Mouse (Mus musculus) liver, embryonic 14.5 days (tissue): ENCODE data around the gene Myh2. TPM values are rescaled to one million over a fixed set of nuclear protein-coding genes. Genes with fewer than 3 reads are reported as not detected.
A peak's percentile ranks its signal among the peaks of the same experiment; 100 is the strongest.

Experiments
- ATAC-seq: fragments of 200-750 bp; cut with Nextera tagmentation; 2 replicates; pipeline ENCODE4 v1.8.0; 2017; ENCODE audit warnings: moderate number of reproducible peaks, mild to moderate bottlenecking, moderate library complexity; ENCODE audit not compliant: insufficient read depth
- DNase-seq, 3 experiments: peaks; one replicate each; pipeline ENCODE4 v3.0.0-alpha.2; 2012 to 2013; ENCODE audit warnings: low read depth in 3 of 3, low spot score in 3 of 3
- H3K27ac ChIP-seq: fragments of 300-500 bp; sonication (generic); 2 replicates; pipeline ENCODE4 v1.5.1; 2014; ENCODE audit warnings: moderate library complexity, mild to moderate bottlenecking, control low read depth, inconsistent platforms
- H3K27me3 ChIP-seq: fragments of 300-500 bp; sonication (generic); 2 replicates; pipeline ENCODE4 v1.6.1; 2014; ENCODE audit warnings: mild to moderate bottlenecking, low read length, moderate library complexity; ENCODE audit not compliant: control insufficient read depth, insufficient read depth
- H3K36me3 ChIP-seq: fragments of 300-500 bp; sonication (generic); replicated peaks from 2 replicates; pipeline ENCODE4 v1.6.1; 2014; ENCODE audit warnings: low read depth; ENCODE audit not compliant: control insufficient read depth, insufficient read depth
- H3K4me1 ChIP-seq, 2 experiments: fragments of 200-500 bp in 1 of 2; fragments of 300-500 bp in 1 of 2; sonication (generic) in 1 of 2; replicated peaks; 2 replicates each; pipeline ENCODE4 v1.6.1; 2012 to 2014; ENCODE audit warnings: antibody characterized with exemption in 1 of 2, inconsistent platforms in 1 of 2, low read length in 1 of 2; ENCODE audit not compliant: control insufficient read depth in 2 of 2, insufficient read depth in 2 of 2
- H3K4me2 ChIP-seq: fragments of 300-500 bp; sonication (generic); 2 replicates; pipeline ENCODE4 v1.6.1; 2014; ENCODE audit warnings: low read depth, mild to moderate bottlenecking, control low read depth, moderate library complexity
- H3K4me3 ChIP-seq, 2 experiments: fragments of 200-500 bp in 1 of 2; fragments of 300-500 bp in 1 of 2; sonication (generic) in 1 of 2; 2 replicates each; pipeline ENCODE4 v1.5.1; 2012 to 2014; ENCODE audit warnings: low read depth in 2 of 2, low read length in 2 of 2, mild to moderate bottlenecking in 2 of 2, control low read depth in 1 of 2, inconsistent platforms in 1 of 2, moderate library complexity in 1 of 2; ENCODE audit not compliant: insufficient read depth in 1 of 2
- H3K9ac ChIP-seq: fragments of 300-500 bp; sonication (generic); replicated peaks from 2 replicates; pipeline ENCODE4 v1.6.1; 2014; ENCODE audit warnings: mild to moderate bottlenecking, control low read depth, moderate library complexity
- H3K9me3 ChIP-seq: fragments of 300-500 bp; sonication (generic); 2 replicates; pipeline ENCODE4 v1.6.1; 2016; ENCODE audit warnings: low read length, mixed read lengths; ENCODE audit not compliant: control insufficient read depth
- CTCF ChIP-seq: IDR thresholded peaks from 2 replicates; pipeline ENCODE4 v1.5.1; 2016; ENCODE audit warnings: antibody characterized with exemption, low read depth, control low read depth
- EP300 ChIP-seq: IDR thresholded peaks from 2 replicates; pipeline ENCODE4 v1.6.1; 2016; ENCODE audit warnings: antibody characterized with exemption, low read depth
- WGBS: fragments of 180-500 bp; shearing (Covaris S2); extraction: QIAGEN DNeasy Blood & Tissue Kit; methylation state at CpG from one replicate; pipeline ENCODE4 v1.1.7; 2014; ENCODE audit not compliant: insufficient replicate concordance; 5-methylcytosine and 5-hydroxymethylcytosine counted together
- polyA plus RNA-seq, 2 experiments: library from polyadenylated mRNA; depleted of rRNA in 1 of 2; stranded (reverse) in 1 of 2; unstranded in 1 of 2; fragments of >200 nt; fragmentation: Nextera tagmentation in 1 of 2; extraction: Ambion mirVana in 1 of 2; gene quantifications; 2 replicates each; pipeline versions ENCODE4 v1.2.1 to v1.2.3; 2012 to 2014

Myh2 gene
- polyA plus RNA-seq, 2 experiments, result not detected

DNA sequence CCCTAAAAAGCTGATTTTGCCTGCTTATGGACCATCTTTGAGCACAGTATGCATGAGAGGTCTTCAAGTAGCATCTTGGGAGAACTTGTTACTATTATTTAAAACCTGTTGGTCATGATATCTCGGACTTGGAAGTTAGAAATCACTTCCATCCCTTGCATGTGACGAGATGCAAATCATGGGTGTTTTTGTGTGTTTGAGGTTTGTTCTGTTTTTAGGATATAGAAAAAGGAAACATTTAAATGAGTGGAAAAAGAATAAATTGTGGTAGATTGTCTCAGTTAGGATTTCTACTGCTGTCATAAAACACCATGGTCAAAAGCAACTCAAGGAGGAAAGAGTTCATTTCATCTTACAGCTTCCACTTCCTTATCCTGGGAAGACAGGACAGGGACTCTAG lies 35.3 kb upstream of the Myh2 start:
- Histone ChIP-seq H3K27me3 (no peaks in the 10 kb centered on the region), H3K36me3 (no peaks in the 10 kb centered on the region)

GRCm38 (mm10) chr11:67139556-67139955 lies 31.3 kb upstream of the Myh2 start:
- H3K4me3 ChIP-seq, result no peak overlapping the region
- H3K4me2 ChIP-seq, result no peak overlapping the region
- H3K4me1 ChIP-seq, result no peaks in the 10 kb centered on the region
- H3K9me3 ChIP-seq, result no peaks in the 10 kb centered on the region
- TF ChIP-seq CTCF (no peak), EP300 (no peak)
- no peaks in the 10 kb centered on the region for H3K36me3 ChIP-seq
- 67% methylated on average over 8 of the region's 8 CpGs for WGBS
- ATAC-seq (no peak), DNase-seq (no peak)
- no peak overlapping the region for H3K27ac ChIP-seq
- H3K9ac ChIP-seq, result no peak overlapping the region
- no peaks in the 10 kb centered on the region for H3K27me3 ChIP-seq

More for the DNA sequence above, 35.3 kb upstream of the Myh2 start:
- H3K9me3 ChIP-seq, result no peaks in the 10 kb centered on the region
- ATAC-seq (no peak), DNase-seq (no peak)
- TF ChIP-seq EP300 (no peak), CTCF (no peak)
- no peak overlapping the region for H3K9ac ChIP-seq
- no peak overlapping the region for H3K4me3 ChIP-seq
- H3K4me1 ChIP-seq, result no peaks in the 10 kb centered on the region
- WGBS, result 49% methylated on average over 2 of the region's 2 CpGs
- no peak overlapping the region for H3K27ac ChIP-seq
- no peak overlapping the region for H3K4me2 ChIP-seq

DNA sequence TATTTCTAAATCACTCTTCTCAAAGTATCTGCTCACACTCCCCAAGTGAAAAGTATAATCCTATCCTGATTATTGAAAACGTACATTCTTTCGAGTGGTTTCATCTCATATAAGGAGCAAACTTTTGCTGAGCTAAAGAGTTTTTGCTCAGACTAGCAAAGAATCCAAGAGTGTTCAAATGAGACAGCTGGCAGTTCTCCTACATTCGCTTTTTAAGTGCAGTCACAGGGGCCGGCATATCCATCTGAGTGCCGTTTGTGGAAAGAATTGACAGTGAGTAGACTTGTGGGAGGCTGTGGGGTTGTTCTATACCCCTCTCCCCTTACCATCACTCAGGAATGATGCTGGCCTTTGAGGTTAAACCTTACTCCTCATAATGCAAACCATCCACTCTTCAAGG lies 30.7 kb upstream of the Myh2 start:
- WGBS, result 64% methylated on average over 5 of the region's 5 CpGs
- TF ChIP-seq EP300, result no peak
- TF ChIP-seq CTCF, result no peak

DNA sequence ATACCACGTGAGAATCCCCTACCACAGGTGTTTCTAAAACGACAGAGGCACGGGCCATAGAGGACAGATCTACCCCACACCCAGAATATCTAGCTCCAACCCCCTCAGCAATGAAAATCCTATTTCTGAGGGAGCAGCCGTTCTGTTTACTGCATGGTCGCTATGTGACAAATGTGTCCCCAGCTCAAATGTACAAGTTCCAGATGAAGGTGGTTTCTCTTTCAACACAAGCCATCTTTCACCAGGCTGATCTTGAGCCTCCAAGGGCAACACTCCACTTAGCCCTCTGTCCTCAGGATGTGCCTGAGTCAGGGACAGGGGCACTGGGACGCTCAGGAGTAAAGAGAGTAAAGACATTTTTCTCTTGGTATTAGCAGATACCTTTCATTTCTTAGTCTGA lies 29.8 kb upstream of the Myh2 start:
- WGBS, result 38% methylated on average over 6 of the region's 6 CpGs
- Histone ChIP-seq H3K9ac (no peak overlapping the region), H3K4me1 (no peaks in the 10 kb centered on the region), H3K36me3 (no peaks in the 10 kb centered on the region), H3K4me3 (no peak overlapping the region), H3K27ac (no peak overlapping the region), H3K4me2 (no peak overlapping the region), H3K9me3 (no peaks in the 10 kb centered on the region), H3K27me3 (no peaks in the 10 kb centered on the region)
- DNase-seq (no peak), ATAC-seq (no peak)
- no peak for TF ChIP-seq CTCF

More for the DNA sequence above, 30.7 kb upstream of the Myh2 start:
- Histone ChIP-seq H3K36me3 (no peaks in the 10 kb centered on the region), H3K9ac (no peak overlapping the region), H3K9me3 (no peaks in the 10 kb centered on the region), H3K4me1 (no peaks in the 10 kb centered on the region), H3K4me3 (no peak overlapping the region), H3K27me3 (no peaks in the 10 kb centered on the region), H3K4me2 (no peak overlapping the region), H3K27ac (no peak overlapping the region)
- ATAC-seq (no peak), DNase-seq (no peak)

DNA sequence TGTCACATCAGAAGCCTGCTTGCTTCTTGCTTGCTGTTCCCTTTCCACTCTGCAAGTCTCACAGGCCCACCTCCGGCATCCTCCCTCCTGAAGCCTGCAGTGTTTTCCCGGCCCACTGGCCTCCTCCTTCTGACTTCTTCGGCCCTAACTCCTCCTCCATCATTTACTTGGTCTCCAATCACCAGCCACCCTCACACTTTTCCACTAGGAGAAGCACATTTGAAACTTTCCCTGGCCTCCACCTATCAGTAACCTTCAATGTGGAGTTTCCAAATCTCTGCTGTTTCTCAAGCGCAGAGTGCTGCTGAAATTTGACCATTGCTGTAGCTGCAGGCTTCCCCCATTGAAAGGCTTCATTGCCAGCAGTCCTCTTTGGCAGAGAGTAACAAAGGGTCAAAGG lies 28.8 kb upstream of the Myh2 start:
- Histone ChIP-seq H3K4me1 (no peaks in the 10 kb centered on the region), H3K27me3 (no peaks in the 10 kb centered on the region), H3K9me3 (no peaks in the 10 kb centered on the region), H3K4me3 (no peak overlapping the region), H3K9ac (no peak overlapping the region), H3K4me2 (no peak overlapping the region), H3K27ac (no peak overlapping the region), H3K36me3 (no peaks in the 10 kb centered on the region)
- TF ChIP-seq EP300 (no peak), CTCF (no peak)
- ATAC-seq (no peak), DNase-seq (peak in 1 of 3 experiments; percentile 4)
- 47% methylated on average over 4 of the region's 4 CpGs for WGBS
